Mouse (Mus musculus): ENCODE data around the gene Zfp941. TPM values are rescaled to one million over a fixed set of nuclear protein-coding genes. Genes with fewer than 3 reads are reported as not detected.

Gene Zfp941
- 1.7 and 2.1 TPM in 2 replicates for polyA plus RNA-seq (2015; fragmentation: Nextera tagmentation; extraction: Ambion mirVana)

- ATAC-seq (ENCODE audit: insufficient number of reproducible peaks, insufficient read depth, low FRiP score, low TSS enrichment, low read depth), result 0 out of 2 replicates have a peak, but pooled peaks have one; percentile 37
- H3K4me3 ChIP-seq, result peak within 1 kb of the TSS; percentile 55
- H3K4me1 ChIP-seq, result peaks cover 4% of the 10 kb centered on the region
- H3K36me3 ChIP-seq, result no peaks in the 10 kb centered on the region
- peaks cover 13% of the 10 kb centered on the region; the same call in 1 of the 2 replicates for H3K27me3 ChIP-seq
- H3K4me2 ChIP-seq, result peak within 1 kb of the TSS; percentile 82
- under 1% methylated on average over 21 of the region's 21 CpGs for WGBS
- H3K27ac ChIP-seq, result no peak within 1 kb of the TSS
- peak within 1 kb of the TSS; percentile 69 for H3K9ac ChIP-seq
- no peaks in the 10 kb centered on the region for H3K9me3 ChIP-seq
Observed at GRCm38 (mm10) chr7:140821653-140822329, at the start of gene Zfp941. Zfp941 (minus strand) TSS chr7:140822178.

GRCm38 (mm10) chr7:140864761-140865160 lies 42.8 kb upstream of the Zfp941 start:
- 86% methylated on average over 12 of the region's 12 CpGs for WGBS
- Histone ChIP-seq H3K27me3 (no peaks in the 10 kb centered on the region), H3K36me3 (peaks cover 78% of the 10 kb centered on the region), H3K9me3 (no peaks in the 10 kb centered on the region), H3K4me2 (no peak overlapping the region), H3K4me1 (peaks cover 5% of the 10 kb centered on the region), H3K9ac (no peak overlapping the region), H3K4me3 (no peak overlapping the region), H3K27ac (no peak overlapping the region)
- no peak for ATAC-seq (ENCODE audit: insufficient number of reproducible peaks, insufficient read depth, low FRiP score, low TSS enrichment, low read depth)

GRCm38 (mm10) chr7:140860728-140861127 lies 38.8 kb upstream of the Zfp941 start:
- Histone ChIP-seq H3K36me3 (peaks cover 69% of the 10 kb centered on the region), H3K4me1 (peaks cover 25% of the 10 kb centered on the region), H3K9ac (0 out of 2 replicates have a peak overlapping the region, but pooled peaks have one; percentile 6), H3K27me3 (no peaks in the 10 kb centered on the region), H3K27ac (no peak overlapping the region), H3K4me3 (no peak overlapping the region), H3K4me2 (no peak overlapping the region), H3K9me3 (no peaks in the 10 kb centered on the region)
- 87% methylated on average over 5 of the region's 5 CpGs for WGBS
- no peak for ATAC-seq (ENCODE audit: insufficient number of reproducible peaks, insufficient read depth, low FRiP score, low TSS enrichment, low read depth)

- H3K4me1 ChIP-seq, result peaks cover 31% of the 10 kb centered on the region
- H3K4me2 ChIP-seq, result no peak overlapping the region
- WGBS, result 47% methylated on average over 6 of the region's 6 CpGs
- no peaks in the 10 kb centered on the region for H3K27me3 ChIP-seq
- no peak overlapping the region for H3K9ac ChIP-seq
- H3K27ac ChIP-seq, result no peak overlapping the region
- peaks cover 67% of the 10 kb centered on the region for H3K36me3 ChIP-seq
- H3K9me3 ChIP-seq, result no peaks in the 10 kb centered on the region
- no peak overlapping the region for H3K4me3 ChIP-seq
- no peak for ATAC-seq (ENCODE audit: insufficient number of reproducible peaks, insufficient read depth, low FRiP score, low TSS enrichment, low read depth)
Observed at GRCm38 (mm10) chr7:140859997-140860396, 38.0 kb upstream of the Zfp941 start.

GRCm38 (mm10) chr7:140858746-140859145 lies 36.8 kb upstream of the Zfp941 start:
- peak overlapping the region; percentile 99 for H3K4me2 ChIP-seq
- peaks cover 36% of the 10 kb centered on the region for H3K4me1 ChIP-seq
- peaks cover 64% of the 10 kb centered on the region for H3K36me3 ChIP-seq
- WGBS, result 92% methylated on average over 8 of the region's 8 CpGs
- H3K9ac ChIP-seq, result peak overlapping the region; percentile 95
- H3K9me3 ChIP-seq, result no peaks in the 10 kb centered on the region
- H3K27ac ChIP-seq, result no peak overlapping the region
- H3K27me3 ChIP-seq, result no peaks in the 10 kb centered on the region
- ATAC-seq (ENCODE audit: insufficient number of reproducible peaks, insufficient read depth, low FRiP score, low TSS enrichment, low read depth), result no peak
- peak overlapping the region; percentile 83 for H3K4me3 ChIP-seq

- Histone ChIP-seq H3K27me3 (no peaks in the 10 kb centered on the region), H3K4me1 (peaks cover 36% of the 10 kb centered on the region), H3K4me3 (peak within 1 kb of the TSS; percentile 83), H3K4me2 (peak within 1 kb of the TSS; percentile 99), H3K27ac (peak within 1 kb of the TSS; percentile 90), H3K9me3 (no peaks in the 10 kb centered on the region), H3K9ac (peak within 1 kb of the TSS; percentile 95), H3K36me3 (peaks cover 64% of the 10 kb centered on the region)
- ATAC-seq (ENCODE audit: insufficient number of reproducible peaks, insufficient read depth, low FRiP score, low TSS enrichment, low read depth), result no peak
- WGBS, result 36% methylated on average over 40 of the region's 40 CpGs
Observed at GRCm38 (mm10) chr7:140857550-140858505, 35.9 kb upstream of the Zfp941 start, which contains the start of gene Bet1l. Bet1l (minus strand) TSS chr7:140857577.

GRCm38 (mm10) chr7:140856785-140857549 lies 35.0 kb upstream of the Zfp941 start, which contains the start of gene Ric8a:
Ric8a (plus strand) TSS chr7:140856957.
- Histone ChIP-seq H3K36me3 (peaks cover 64% of the 10 kb centered on the region), H3K9ac (peak within 1 kb of the TSS; percentile 95), H3K27me3 (no peaks in the 10 kb centered on the region), H3K4me1 (peaks cover 36% of the 10 kb centered on the region), H3K4me2 (peak within 1 kb of the TSS; percentile 99), H3K27ac (peak within 1 kb of the TSS; percentile 90), H3K9me3 (no peaks in the 10 kb centered on the region), H3K4me3 (peak within 1 kb of the TSS; percentile 83)
- WGBS, result under 1% methylated on average over 50 of the region's 50 CpGs
- ATAC-seq (ENCODE audit: insufficient number of reproducible peaks, insufficient read depth, low FRiP score, low TSS enrichment, low read depth), result peak; percentile 59

- Histone ChIP-seq H3K27ac (peak within 1 kb of the TSS; percentile 90), H3K4me1 (peaks cover 36% of the 10 kb centered on the region), H3K36me3 (peaks cover 64% of the 10 kb centered on the region), H3K4me2 (peak within 1 kb of the TSS; percentile 99), H3K9me3 (no peaks in the 10 kb centered on the region), H3K4me3 (peak within 1 kb of the TSS; percentile 83), H3K27me3 (no peaks in the 10 kb centered on the region), H3K9ac (peak within 1 kb of the TSS; percentile 95)
- WGBS, result under 1% methylated on average over 51 of the region's 51 CpGs
- peak; percentile 66 for ATAC-seq (ENCODE audit: insufficient number of reproducible peaks, insufficient read depth, low FRiP score, low TSS enrichment, low read depth)
Observed at GRCm38 (mm10) chr7:140855860-140856784, 34.1 kb upstream of the Zfp941 start, which contains the start of gene Gm45785. Gm45785 (minus strand) TSS chr7:140856331.

GRCm38 (mm10) chr7:140855181-140855580 lies 33.2 kb upstream of the Zfp941 start:
- Histone ChIP-seq H3K27ac (0 out of 2 replicates have a peak overlapping the region, but pooled peaks have one; percentile 90), H3K4me2 (peak overlapping the region; percentile 99), H3K4me1 (peaks cover 34% of the 10 kb centered on the region), H3K4me3 (peak overlapping the region; percentile 83), H3K9me3 (no peaks in the 10 kb centered on the region), H3K36me3 (peaks cover 56% of the 10 kb centered on the region), H3K9ac (peak overlapping the region; percentile 95), H3K27me3 (no peaks in the 10 kb centered on the region)
- WGBS, result 72% methylated on average over 9 of the region's 9 CpGs
- no peak for ATAC-seq (ENCODE audit: insufficient number of reproducible peaks, insufficient read depth, low FRiP score, low TSS enrichment, low read depth)

GRCm38 (mm10) chr7:140854483-140854882 lies 32.5 kb upstream of the Zfp941 start:
- H3K4me3 ChIP-seq, result peak overlapping the region; percentile 83
- 94% methylated on average over 18 of the region's 18 CpGs for WGBS

More at GRCm38 (mm10) chr7:140854483-140854882, 32.5 kb upstream of the Zfp941 start:
- ATAC-seq (ENCODE audit: insufficient number of reproducible peaks, insufficient read depth, low FRiP score, low TSS enrichment, low read depth), result no peak
- H3K27me3 ChIP-seq, result no peaks in the 10 kb centered on the region
- peak overlapping the region; percentile 99 for H3K4me2 ChIP-seq
- H3K27ac ChIP-seq, result no peak overlapping the region
- peaks cover 50% of the 10 kb centered on the region for H3K36me3 ChIP-seq
- peaks cover 29% of the 10 kb centered on the region for H3K4me1 ChIP-seq
- H3K9ac ChIP-seq, result 0 out of 2 replicates have a peak overlapping the region, but pooled peaks have one; percentile 95
- no peaks in the 10 kb centered on the region for H3K9me3 ChIP-seq

Measured in embryonic facial prominence, embryonic 13.5 days (tissue).